Mouse (Mus musculus) lung, embryonic 16.5 days (tissue): ENCODE results near the gene Fbxo44. TPM values are rescaled to one million over a fixed set of nuclear protein-coding genes. Genes with fewer than 3 reads are reported as not detected.
"Not testable (repeated sequence)": the region's sequence is repeated elsewhere in the genome, so short reads cannot be mapped to it uniquely, and the experiment has no call there.

Experiments used
- ATAC-seq: fragments of 200-750 bp; cut with Nextera tagmentation; 2 replicates; pipeline ENCODE4 v1.8.0; 2017; ENCODE audit warnings: low read depth, mild to moderate bottlenecking, moderate library complexity
- H3K27ac ChIP-seq: fragments of 300-500 bp; sonication (generic); 2 replicates; pipeline ENCODE4 v1.5.1; 2014; ENCODE audit warnings: mild to moderate bottlenecking, control low read depth, low read length
- H3K27me3 ChIP-seq: fragments of 300-500 bp; sonication (generic); 2 replicates; pipeline ENCODE4 v1.6.1; 2014; ENCODE audit warnings: low read depth, low read length, mixed read lengths; ENCODE audit not compliant: control insufficient read depth, insufficient read depth
- H3K36me3 ChIP-seq: fragments of 300-500 bp; sonication (generic); 2 replicates; pipeline ENCODE4 v1.6.1; 2014; ENCODE audit warnings: low read length; ENCODE audit not compliant: control insufficient read depth, insufficient read depth
- H3K4me1 ChIP-seq: fragments of 300-500 bp; sonication (generic); replicated peaks from 2 replicates; pipeline ENCODE4 v1.6.1; 2014; ENCODE audit warnings: low read length, mixed read lengths; ENCODE audit not compliant: control insufficient read depth, insufficient read depth
- H3K4me2 ChIP-seq: fragments of 300-500 bp; sonication (generic); 2 replicates; pipeline ENCODE4 v1.6.1; 2014; ENCODE audit warnings: low read depth, low read length, control low read depth
- H3K4me3 ChIP-seq: fragments of 300-500 bp; sonication (generic); 2 replicates; pipeline ENCODE4 v1.5.1; 2014; ENCODE audit warnings: mild to moderate bottlenecking, low read length, control low read depth
- H3K9ac ChIP-seq: fragments of 300-500 bp; sonication (generic); 2 replicates; pipeline ENCODE4 v1.6.1; 2014; ENCODE audit warnings: low read length, control low read depth
- H3K9me3 ChIP-seq: fragments of 300-500 bp; sonication (generic); 2 replicates; pipeline ENCODE4 v1.6.1; 2016; ENCODE audit warnings: low read length; ENCODE audit not compliant: control insufficient read depth
- WGBS: fragments of 180-500 bp; shearing (Covaris S2); extraction: QIAGEN DNeasy Blood & Tissue Kit; methylation state at CpG from one replicate; pipeline ENCODE4 v1.1.7; 2014; 5-methylcytosine and 5-hydroxymethylcytosine counted together
- polyA plus RNA-seq: library from polyadenylated mRNA; unstranded; fragments of >200 nt; fragmentation: Nextera tagmentation; extraction: Ambion mirVana; gene quantifications from 2 replicates; pipeline ENCODE4 v1.2.1, GENCODE M21; 2015

Fbxo44 gene
- 11.9 and 12.1 TPM in 2 replicates for polyA plus RNA-seq

DNA sequence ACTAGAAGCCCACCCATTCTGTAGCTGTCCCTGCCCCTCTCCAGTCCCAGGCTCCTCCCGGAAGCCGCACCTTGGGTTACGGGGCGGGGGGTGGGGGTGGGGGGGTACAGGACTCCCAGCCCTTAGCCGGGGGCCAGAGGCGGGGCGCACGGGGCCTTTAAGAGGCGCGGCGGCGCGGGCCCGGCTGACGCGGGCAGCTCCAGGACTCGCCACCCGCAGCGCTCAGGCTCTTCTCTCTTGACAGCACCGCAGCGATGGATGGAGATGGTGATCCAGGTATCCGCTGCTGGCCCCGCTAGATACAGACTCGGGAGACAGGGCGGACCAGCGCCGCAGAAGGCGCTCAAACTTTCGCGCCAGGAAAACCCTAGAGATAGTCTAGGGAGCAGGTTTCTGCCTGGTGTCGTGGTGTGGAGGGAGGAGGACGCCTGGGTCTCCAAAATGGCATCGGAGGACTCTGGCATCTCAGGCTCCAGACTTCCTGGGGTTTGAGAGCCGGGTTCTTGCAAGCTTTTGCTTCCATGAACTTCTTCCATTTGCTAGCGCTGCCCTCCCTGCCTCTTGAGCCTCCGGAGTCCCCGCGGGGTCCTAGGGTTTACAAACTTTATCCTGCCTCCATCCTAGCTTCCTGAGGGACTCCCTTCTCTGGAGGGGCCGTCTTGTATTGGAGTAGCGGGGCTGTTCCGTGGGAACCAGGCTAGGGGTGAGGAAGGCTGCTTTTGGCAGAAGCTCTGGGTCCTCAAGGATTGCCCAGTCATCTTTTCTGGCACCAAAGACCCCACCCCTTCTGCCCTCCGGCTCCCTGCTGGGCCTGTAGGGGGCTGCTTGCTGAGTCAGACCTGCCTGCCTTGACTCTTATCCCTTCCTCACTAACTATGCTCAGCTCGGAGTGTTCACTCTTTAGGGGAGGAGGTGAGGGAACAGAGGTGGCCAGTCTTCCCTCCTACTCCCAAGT, at the start of gene Fbxo44, which contains the start of gene Fbxo2:
Fbxo44 (minus strand) TSS at position 47 of the 955 bp plus-strand sequence.
Fbxo2 (plus strand) TSS at position 186 of the 955 bp plus-strand sequence.
- H3K4me2 ChIP-seq: peak within 1 kb of the TSS; percentile 95
- peaks cover 9% of the 10 kb centered on the region for H3K4me1 ChIP-seq
- ATAC-seq: peak; percentile 63
- H3K27me3 ChIP-seq: peaks cover 54% of the 10 kb centered on the region
- H3K4me3 ChIP-seq: peak within 1 kb of the TSS; percentile 65
- H3K36me3 ChIP-seq: no peaks in the 10 kb centered on the region
- H3K9me3 ChIP-seq: no peaks in the 10 kb centered on the region
- peak within 1 kb of the TSS; percentile 36 for H3K27ac ChIP-seq
- peak within 1 kb of the TSS; percentile 72 for H3K9ac ChIP-seq
- 1% methylated on average over 42 of the region's 43 CpGs for WGBS

DNA sequence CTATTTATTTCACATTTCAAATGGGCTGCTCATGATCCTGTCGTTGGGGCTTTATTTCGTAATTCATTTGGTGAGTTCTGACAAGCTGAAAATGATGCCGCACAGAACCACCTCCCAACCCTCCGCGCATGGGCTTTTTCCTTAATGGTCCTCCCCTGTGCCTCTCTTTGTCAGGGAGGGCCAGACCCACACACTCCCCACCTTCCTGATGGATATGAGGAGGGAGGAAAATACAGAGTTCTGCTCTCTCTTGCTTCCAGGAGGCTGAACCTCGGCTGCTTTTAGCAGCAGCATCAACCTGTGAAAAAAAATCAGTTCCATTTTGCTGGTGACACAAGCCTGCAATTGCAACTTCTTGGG, 44.6 kb upstream of the Fbxo44 start:
- no peak overlapping the region for H3K4me2 ChIP-seq

DNA sequence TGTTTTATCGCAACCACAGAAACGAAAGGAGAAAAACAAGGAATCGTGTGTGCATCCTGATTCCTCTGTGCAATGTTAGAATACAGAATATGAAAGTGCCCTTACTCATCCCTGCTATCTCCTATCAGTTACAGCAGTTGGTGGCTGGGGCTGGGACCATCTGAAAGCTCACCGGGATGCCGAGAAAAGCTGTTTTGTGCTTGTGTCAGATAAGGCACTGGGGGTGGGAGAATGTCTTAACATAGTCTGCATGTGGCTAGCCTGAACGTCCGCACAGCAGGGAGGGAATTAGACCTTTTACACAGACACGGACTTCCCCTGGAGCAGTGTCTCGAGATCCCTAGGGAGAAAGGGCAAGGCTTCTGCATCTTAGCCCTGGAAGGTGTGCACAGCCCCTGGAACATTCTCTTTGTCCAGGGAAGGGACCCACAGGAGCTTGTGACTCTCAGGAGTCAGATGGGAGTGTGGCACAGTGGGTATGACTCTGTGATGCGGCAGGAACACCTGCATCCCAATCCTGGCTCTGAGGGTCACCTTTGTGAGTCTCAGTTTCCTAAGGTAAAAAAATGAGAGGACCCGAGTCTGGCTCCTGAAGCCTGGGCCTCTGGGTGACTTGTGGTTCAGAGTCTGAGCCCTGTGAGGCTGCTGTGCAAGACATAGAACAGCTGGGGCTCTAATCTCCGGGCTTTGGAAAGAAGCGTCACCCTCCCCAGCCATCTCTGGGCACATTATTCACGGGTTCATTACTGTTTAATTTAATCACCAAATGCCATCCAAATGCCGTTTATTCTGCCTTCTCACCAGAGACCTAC, 44.0 kb upstream of the Fbxo44 start:
- H3K27me3 ChIP-seq: no peaks in the 10 kb centered on the region
- H3K9ac ChIP-seq: no peak overlapping the region
- no peaks in the 10 kb centered on the region for H3K4me1 ChIP-seq
- no peak for ATAC-seq
- H3K27ac ChIP-seq: no peak overlapping the region
- no peaks in the 10 kb centered on the region for H3K9me3 ChIP-seq
- no peak overlapping the region for H3K4me2 ChIP-seq
- 49% methylated on average over 15 of the region's 15 CpGs for WGBS
- H3K36me3 ChIP-seq: no peaks in the 10 kb centered on the region
- no peak overlapping the region for H3K4me3 ChIP-seq

More for the DNA sequence above, 44.6 kb upstream of the Fbxo44 start:
- H3K27me3 ChIP-seq: no peaks in the 10 kb centered on the region
- no peak for ATAC-seq
- no peaks in the 10 kb centered on the region for H3K36me3 ChIP-seq
- H3K4me1 ChIP-seq: no peaks in the 10 kb centered on the region
- WGBS: 41% methylated on average over 6 of the region's 6 CpGs
- no peak overlapping the region for H3K9ac ChIP-seq
- H3K9me3 ChIP-seq: no peaks in the 10 kb centered on the region
- H3K4me3 ChIP-seq: no peak overlapping the region
- H3K27ac ChIP-seq: no peak overlapping the region

DNA sequence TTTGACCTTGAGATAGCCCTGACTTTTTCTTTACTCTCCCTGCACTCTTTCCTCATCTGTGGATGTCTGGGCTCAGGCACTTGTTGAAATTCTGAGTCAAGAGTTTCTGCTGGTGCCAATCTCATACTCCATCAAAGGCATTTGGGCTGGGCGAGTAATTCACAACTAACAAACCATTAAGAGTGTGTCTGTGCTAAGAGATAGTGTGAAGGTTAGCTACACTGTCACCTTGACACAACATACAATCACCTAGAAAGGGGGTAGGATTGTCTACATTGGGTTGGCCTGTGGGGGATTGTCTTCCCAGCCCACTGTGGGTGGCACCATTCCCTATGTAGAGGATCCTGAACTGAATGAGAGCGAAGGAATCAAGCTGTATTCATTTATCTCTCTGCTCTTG, 43.3 kb upstream of the Fbxo44 start:
- ATAC-seq: no peak
- no peaks in the 10 kb centered on the region for H3K9me3 ChIP-seq
- H3K4me2 ChIP-seq: no peak overlapping the region
- no peaks in the 10 kb centered on the region for H3K36me3 ChIP-seq
- no peak overlapping the region for H3K9ac ChIP-seq
- no peak overlapping the region for H3K4me3 ChIP-seq
- no peak overlapping the region for H3K27ac ChIP-seq
- WGBS: 77% methylated on average over 2 of the region's 2 CpGs
- no peaks in the 10 kb centered on the region for H3K27me3 ChIP-seq
- no peaks in the 10 kb centered on the region for H3K4me1 ChIP-seq

DNA sequence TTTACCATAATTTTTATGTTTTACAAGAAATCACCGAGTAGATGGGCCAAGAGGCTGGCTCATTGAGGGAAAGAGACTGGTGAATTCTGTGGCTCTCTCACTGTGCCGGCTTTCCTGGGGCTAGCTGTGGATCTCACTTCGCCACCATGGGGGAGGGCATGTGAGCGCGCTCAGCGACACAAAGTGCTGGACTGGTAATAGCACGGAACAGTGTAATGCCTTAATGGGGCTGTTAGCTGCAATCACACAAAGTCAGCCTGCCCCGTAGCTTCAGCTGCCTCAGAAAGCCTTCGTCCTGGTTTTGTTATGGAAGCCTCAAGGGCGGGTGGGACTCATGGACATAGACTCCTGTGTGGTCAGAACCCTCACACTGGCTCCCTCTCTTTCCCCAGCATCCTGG, 38.4 kb upstream of the Fbxo44 start:
- Histone ChIP-seq H3K27me3 (no peaks in the 10 kb centered on the region), H3K27ac (no peak overlapping the region), H3K4me1 (no peaks in the 10 kb centered on the region), H3K4me2 (no peak overlapping the region), H3K4me3 (no peak overlapping the region), H3K9me3 (no peaks in the 10 kb centered on the region), H3K9ac (no peak overlapping the region), H3K36me3 (no peaks in the 10 kb centered on the region)
- no peak for ATAC-seq
- WGBS: 62% methylated on average over 10 of the region's 10 CpGs

DNA sequence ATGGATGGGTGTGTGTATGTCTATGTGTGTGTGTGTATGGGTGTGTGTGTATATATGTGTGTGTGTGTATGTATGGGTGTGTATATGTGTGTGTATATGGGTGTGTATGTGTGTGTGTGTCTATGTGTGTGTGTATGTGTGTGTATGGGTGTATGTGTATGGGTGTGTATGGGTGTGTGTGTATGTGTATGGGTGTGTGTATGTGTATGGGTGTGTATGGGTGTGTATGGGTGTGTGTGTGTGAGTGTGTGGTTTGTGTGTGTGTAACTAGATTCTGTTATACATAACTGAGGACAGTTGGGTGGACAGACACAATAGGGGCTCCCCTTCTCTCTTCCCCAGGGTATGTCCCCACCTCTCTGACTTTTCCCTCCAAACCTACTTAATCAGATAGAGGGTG, 34.1 kb upstream of the Fbxo44 start:
- Histone ChIP-seq H3K36me3 (no peaks in the 10 kb centered on the region), H3K27ac (no peak overlapping the region), H3K4me1 (no peaks in the 10 kb centered on the region), H3K9me3 (no peaks in the 10 kb centered on the region), H3K4me3 (no peak overlapping the region), H3K4me2 (no peak overlapping the region), H3K9ac (no peak overlapping the region), H3K27me3 (no peaks in the 10 kb centered on the region)
- no peak for ATAC-seq

DNA sequence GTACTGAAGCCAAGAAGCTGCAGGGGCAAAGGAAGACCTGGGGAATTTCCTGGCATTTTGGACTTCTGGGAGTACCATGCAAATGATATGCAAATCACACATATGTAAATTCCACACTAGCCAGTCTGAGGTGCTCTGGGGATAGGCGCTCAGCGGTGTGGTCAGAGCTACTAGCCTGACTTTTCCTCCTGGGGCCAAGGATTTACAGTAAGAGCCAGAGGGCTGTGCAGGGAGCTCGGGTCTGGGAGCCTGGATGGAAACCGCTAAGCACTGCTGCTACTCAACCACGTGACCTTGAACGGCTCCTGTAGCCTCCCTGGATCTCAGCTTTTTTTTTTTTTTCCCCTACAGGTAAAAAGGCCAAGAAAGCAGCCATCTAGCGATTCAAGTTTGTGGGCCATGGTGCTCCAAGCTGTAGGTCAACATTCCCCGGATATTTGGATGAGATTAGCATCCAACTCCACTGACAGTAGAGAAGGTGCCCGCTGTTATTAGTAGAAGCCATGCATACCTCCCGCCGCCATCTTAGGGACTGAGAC, 32.5 kb upstream of the Fbxo44 start:
- no peaks in the 10 kb centered on the region for H3K27me3 ChIP-seq
- H3K4me2 ChIP-seq: no peak overlapping the region
- H3K9ac ChIP-seq: no peak overlapping the region
- H3K9me3 ChIP-seq: no peaks in the 10 kb centered on the region
- no peak overlapping the region for H3K27ac ChIP-seq
- ATAC-seq: no peak
- H3K36me3 ChIP-seq: no peaks in the 10 kb centered on the region
- no peaks in the 10 kb centered on the region for H3K4me1 ChIP-seq
- H3K4me3 ChIP-seq: no peak overlapping the region
- WGBS: 25% methylated on average over 11 of the region's 11 CpGs

DNA sequence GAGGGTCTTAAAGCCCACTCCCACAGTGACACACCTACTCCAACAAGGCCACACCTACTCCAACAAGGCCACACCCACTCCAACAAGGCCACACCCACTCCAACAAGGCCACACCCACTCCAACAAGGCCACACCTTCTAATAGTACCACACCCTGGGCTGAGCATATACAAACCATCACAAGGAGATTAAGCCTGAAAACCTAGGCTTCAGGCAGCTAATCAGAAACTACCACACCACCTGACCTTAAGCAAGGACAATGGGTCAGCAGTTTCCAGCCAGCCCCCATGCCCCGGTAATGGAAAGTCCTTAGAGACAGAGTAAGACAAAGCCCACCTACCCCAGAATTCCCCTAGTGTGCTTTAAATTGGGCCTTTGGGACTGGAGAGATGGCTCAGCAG, 28.5 kb upstream of the Fbxo44 start:
- WGBS: 92% methylated on average over 1 of the region's 1 CpGs
- not testable (repeated sequence) for H3K9me3 ChIP-seq, H3K9ac ChIP-seq, H3K27me3 ChIP-seq, H3K4me2 ChIP-seq, ATAC-seq, H3K4me3 ChIP-seq, H3K27ac ChIP-seq, H3K4me1 ChIP-seq, H3K36me3 ChIP-seq

DNA sequence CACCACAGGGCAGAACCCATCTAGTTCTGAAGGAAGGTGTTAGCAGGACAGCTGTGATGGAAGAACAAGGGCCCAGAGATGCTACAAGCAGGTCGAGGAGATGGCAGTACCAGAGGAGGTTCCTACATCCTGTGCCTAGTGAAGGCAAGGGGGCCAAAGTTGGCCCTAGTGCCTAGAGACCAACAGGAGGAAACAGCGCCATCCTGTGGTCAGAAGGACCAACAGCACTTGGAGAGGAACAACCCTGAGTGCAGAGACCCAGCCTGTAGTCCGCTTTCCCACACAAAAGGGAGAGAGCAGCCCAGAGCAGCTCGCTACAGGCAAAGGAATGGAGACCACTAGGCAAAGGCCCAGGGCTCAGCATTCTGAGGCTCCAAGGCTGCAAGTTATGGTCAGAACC, 25.5 kb upstream of the Fbxo44 start:
- Histone ChIP-seq H3K36me3 (no peaks in the 10 kb centered on the region), H3K4me1 (no peaks in the 10 kb centered on the region), H3K4me2 (no peak overlapping the region), H3K9ac (no peak overlapping the region), H3K27me3 (no peaks in the 10 kb centered on the region; the same call in 1 of the 2 replicates), H3K9me3 (no peaks in the 10 kb centered on the region), H3K27ac (no peak overlapping the region), H3K4me3 (no peak overlapping the region)
- no peak for ATAC-seq
- 57% methylated on average over 4 of the region's 4 CpGs for WGBS
